ENCODE assay signal across 8 mouse cellular contexts in genomic region chr10:40257414-40258255, GRCm38 (mm10). TPM values are rescaled to one million over a fixed set of nuclear protein-coding genes. Genes with fewer than 3 reads are reported as not detected.
A peak's percentile ranks its signal among the peaks of the same experiment; 100 is the strongest.
DNase-seq lines count a peak whose midpoint lies in the region; ATAC-seq lines count a peak whose summit lies in the region.

Gene Gtf3c6 (minus strand): TSS chr10:40258108.

- no peaks in the 10 kb centered on the region for H3K9me3 ChIP-seq in forebrain, embryonic 11.5 days (ENCODE audit: control insufficient read depth, low read length)
- no peaks in the 10 kb centered on the region for H3K9me3 ChIP-seq in heart, embryonic 16.5 days (replicated peaks; ENCODE audit: control insufficient read depth, low read length)
- H3K9me3 ChIP-seq in liver, embryonic 15.5 days (replicated peaks): no peaks in the 10 kb centered on the region
- H3K9me3 ChIP-seq in neural tube, embryonic 12.5 days: no peaks in the 10 kb centered on the region

- ATAC-seq in forebrain, embryonic 11.5 days (replicated peaks; ENCODE audit: low FRiP score): peak; percentile 77
- ATAC-seq in heart, embryonic 16.5 days (replicated peaks; ENCODE audit: extremely low read depth, insufficient read depth, low FRiP score): peak; percentile 77
- peak; percentile 59 for ATAC-seq in liver, embryonic 15.5 days (ENCODE audit: insufficient read depth)
- peak; percentile 76 for ATAC-seq in neural tube, embryonic 12.5 days (ENCODE audit: low FRiP score, low read depth)

- H3K27ac ChIP-seq in forebrain, embryonic 11.5 days (ENCODE audit: low read depth, low read length): peak within 1 kb of the TSS; percentile 81
- H3K27ac ChIP-seq in heart, embryonic 16.5 days (ENCODE audit: low read length): peak within 1 kb of the TSS; percentile 94
- peak within 1 kb of the TSS; percentile 92 for H3K27ac ChIP-seq in liver, embryonic 15.5 days (replicated peaks)
- H3K27ac ChIP-seq in neural tube, embryonic 12.5 days: peak within 1 kb of the TSS; percentile 67; the same call in 1 of the 2 replicates

- H3K4me2 ChIP-seq in forebrain, embryonic 11.5 days (ENCODE audit: low read depth, low read length, severe bottlenecking): peak within 1 kb of the TSS; percentile 62
- peak within 1 kb of the TSS; percentile 83 for H3K4me2 ChIP-seq in heart, embryonic 16.5 days (ENCODE audit: low read depth, low read length)
- H3K4me2 ChIP-seq in liver, embryonic 15.5 days: peak within 1 kb of the TSS; percentile 86
- H3K4me2 ChIP-seq in neural tube, embryonic 12.5 days (replicated peaks): peak within 1 kb of the TSS; percentile 72

- whole genome bisulfite sequencing in forebrain, embryonic 11.5 days: under 1% methylated on average over 43 of the region's 43 CpGs
- under 1% methylated on average over 43 of the region's 43 CpGs for WGBS in heart, embryonic 16.5 days
- under 1% methylated on average over 43 of the region's 43 CpGs for WGBS in liver, embryonic 15.5 days (ENCODE audit: insufficient replicate concordance)
- WGBS in neural tube, embryonic 12.5 days: under 1% methylated on average over 43 of the region's 43 CpGs

- 0 out of 2 replicates have a peak, but pooled peaks cover 2% of the 10 kb centered on the region for H3K4me1 ChIP-seq in forebrain, embryonic 11.5 days (replicated peaks; ENCODE audit: control insufficient read depth, insufficient read depth, low read length)
- H3K4me1 ChIP-seq in heart, embryonic 16.5 days (ENCODE audit: control insufficient read depth, insufficient read depth, low read length): peaks cover 7% of the 10 kb centered on the region
- H3K4me1 ChIP-seq in liver, embryonic 15.5 days (replicated peaks): peaks cover 40% of the 10 kb centered on the region
- H3K4me1 ChIP-seq in neural tube, embryonic 12.5 days: no peaks in the 10 kb centered on the region

- peak within 1 kb of the TSS; percentile 89 for H3K9ac ChIP-seq in forebrain, embryonic 11.5 days (ENCODE audit: low read length)
- peak within 1 kb of the TSS; percentile 85 for H3K9ac ChIP-seq in heart, embryonic 16.5 days (ENCODE audit: low read length)
- H3K9ac ChIP-seq in liver, embryonic 15.5 days: peak within 1 kb of the TSS; percentile 83
- peak within 1 kb of the TSS; percentile 84 for H3K9ac ChIP-seq in neural tube, embryonic 12.5 days

- H3K36me3 ChIP-seq in forebrain, embryonic 11.5 days (ENCODE audit: control insufficient read depth, insufficient read depth, low read length): peaks cover 7% of the 10 kb centered on the region
- H3K36me3 ChIP-seq in heart, embryonic 16.5 days (ENCODE audit: control insufficient read depth, insufficient read depth): peaks cover 13% of the 10 kb centered on the region
- H3K36me3 ChIP-seq in liver, embryonic 15.5 days (replicated peaks): peaks cover 19% of the 10 kb centered on the region
- H3K36me3 ChIP-seq in neural tube, embryonic 12.5 days: peaks cover 16% of the 10 kb centered on the region

- H3K27me3 ChIP-seq in forebrain, embryonic 11.5 days (ENCODE audit: control insufficient read depth, insufficient read depth, low read length): no peaks in the 10 kb centered on the region
- no peaks in the 10 kb centered on the region for H3K27me3 ChIP-seq in heart, embryonic 16.5 days (ENCODE audit: control insufficient read depth, insufficient read depth, low read length)
- H3K27me3 ChIP-seq in liver, embryonic 15.5 days: no peaks in the 10 kb centered on the region
- no peaks in the 10 kb centered on the region for H3K27me3 ChIP-seq in neural tube, embryonic 12.5 days (replicated peaks)

- peak; percentile 90 to 91 for DNase-seq in CD8-positive naive resting alpha-beta T cell, adult 2 months (ENCODE audit: low read depth in 2 of 2, low spot score in 2 of 2)
- peak; percentile 89 for DNase-seq in c-Kit-positive CD71-negative TER-119-negative erythroid progenitor cells, embryonic 14.5 days (ENCODE audit: low read depth)
- peak; percentile 96 for DNase-seq in forebrain, embryonic 11.5 days (ENCODE audit: low spot score)
- peak; percentile 94 to 96 for DNase-seq in kidney, postnatal 36 days
- peak; percentile 87 for DNase-seq in telencephalon, adult 2 months (ENCODE audit: low read depth, low spot score)

- H3K4me3 ChIP-seq in forebrain, embryonic 11.5 days (ENCODE audit: low read depth, low read length): peak within 1 kb of the TSS; percentile 54
- peak within 1 kb of the TSS; percentile 69 for H3K4me3 ChIP-seq in heart, embryonic 16.5 days (ENCODE audit: low read length)
- peak within 1 kb of the TSS; percentile 83 for H3K4me3 ChIP-seq in liver, embryonic 15.5 days (replicated peaks)
- peak within 1 kb of the TSS; percentile 72 for H3K4me3 ChIP-seq in neural tube, embryonic 12.5 days

RNA-seq across cellular contexts. Expression of gene Gtf3c6, which starts in this region (rescaled TPM):
- 139 and 146 TPM in 2 replicates for polyA plus RNA-seq in forebrain, embryonic 11.5 days (2014; fragmentation: Nextera tagmentation; extraction: Ambion mirVana)
- polyA plus RNA-seq in heart, embryonic 16.5 days (2015; fragmentation: Nextera tagmentation; extraction: Ambion mirVana): 66.6 and 66.9 TPM in 2 replicates
- 24.7 and 25.5 TPM in 2 replicates for polyA plus RNA-seq in liver, embryonic 15.5 days (2015; fragmentation: Nextera tagmentation; extraction: Ambion mirVana)
- polyA plus RNA-seq in neural tube, embryonic 12.5 days (2016; fragmentation: Nextera tagmentation; extraction: Ambion mirVana): 120 and 139 TPM in 2 replicates

Comparison
In these comparisons a context has a peak if more than half of its experiments do, and no peak if none do; other contexts are left out.
1. Peak in every context shown above with its lines: DNase-seq, ATAC-seq, H3K4me3 ChIP-seq and H3K27ac ChIP-seq.